Mouse (Mus musculus) midbrain, embryonic 11.5 days (tissue): Measurements from ENCODE around the gene Bcl2l1. TPM values are rescaled to one million over a fixed set of nuclear protein-coding genes. Genes with fewer than 3 reads are reported as not detected.

Experiments used
- ATAC-seq: fragments of 200-750 bp; cut with Nextera tagmentation; 2 replicates; pipeline ENCODE4 v1.8.0; 2017; ENCODE audit warnings: moderate TSS enrichment, moderate library complexity; ENCODE audit not compliant: low FRiP score
- DNase-seq: peaks from one replicate; pipeline ENCODE4 v3.0.0; 2015; ENCODE audit warnings: low spot score; ENCODE audit errors: missing footprints
- H3K27ac ChIP-seq: fragments of 300-500 bp; sonication (generic); 2 replicates; pipeline ENCODE4 v1.5.1; 2014; ENCODE audit warnings: low read depth, low read length
- H3K27me3 ChIP-seq: fragments of 300-500 bp; sonication (generic); 2 replicates; pipeline ENCODE4 v1.6.1; 2014; ENCODE audit warnings: mild to moderate bottlenecking, low read length, moderate library complexity, mixed read lengths; ENCODE audit not compliant: control insufficient read depth, insufficient read depth
- H3K36me3 ChIP-seq: fragments of 300-500 bp; sonication (generic); 2 replicates; pipeline ENCODE4 v1.6.1; 2014; ENCODE audit warnings: mild to moderate bottlenecking, low read length, moderate library complexity, mixed read lengths; ENCODE audit not compliant: control insufficient read depth, insufficient read depth
- H3K4me1 ChIP-seq: fragments of 300-500 bp; sonication (generic); 2 replicates; pipeline ENCODE4 v1.6.1; 2014; ENCODE audit warnings: low read length; ENCODE audit not compliant: control insufficient read depth, insufficient read depth
- H3K4me2 ChIP-seq: fragments of 300-500 bp; sonication (generic); 2 replicates; pipeline ENCODE4 v1.6.1; 2014; ENCODE audit warnings: mild to moderate bottlenecking, moderate library complexity
- H3K4me3 ChIP-seq: fragments of 300-500 bp; sonication (generic); 2 replicates; pipeline ENCODE4 v1.5.1; 2014; ENCODE audit warnings: low read depth, low read length
- H3K9ac ChIP-seq: fragments of 300-500 bp; sonication (generic); 2 replicates; pipeline ENCODE4 v1.6.1; 2014; ENCODE audit warnings: low read length
- H3K9me3 ChIP-seq: fragments of 300-500 bp; sonication (generic); 2 replicates; pipeline ENCODE4 v1.6.1; 2016; ENCODE audit warnings: low read length; ENCODE audit not compliant: control insufficient read depth
- WGBS: fragments of 180-500 bp; shearing (Covaris S2); extraction: QIAGEN DNeasy Blood & Tissue Kit; methylation state at CpG from one replicate; pipeline ENCODE4 v1.1.7; 2014; 5-methylcytosine and 5-hydroxymethylcytosine counted together
- polyA plus RNA-seq: library from polyadenylated mRNA; unstranded; fragments of >200 nt; fragmentation: Nextera tagmentation; extraction: Ambion mirVana; gene quantifications from 2 replicates; pipeline ENCODE4 v1.2.1, GENCODE M21; 2014

Bcl2l1 gene
- polyA plus RNA-seq, 1 experiment from 2014 or later, result 125 TPM

GRCm38 (mm10) chr2:152819097-152819624, 12.4 kb downstream of the Bcl2l1 start:
- WGBS, result 98% methylated on average over 3 of the region's 3 CpGs
- Histone ChIP-seq H3K4me1 (peaks cover 17% of the 10 kb centered on the region), H3K4me3 (no peak overlapping the region), H3K9me3 (no peaks in the 10 kb centered on the region), H3K36me3 (peaks cover 5% of the 10 kb centered on the region), H3K27ac (no peak overlapping the region), H3K9ac (no peak overlapping the region), H3K27me3 (no peaks in the 10 kb centered on the region), H3K4me2 (no peak overlapping the region)
- DNase-seq (peak; percentile 2), ATAC-seq (no peak)

GRCm38 (mm10) chr2:152818679-152819078, 12.8 kb downstream of the Bcl2l1 start:
- WGBS, result 57% methylated on average over 5 of the region's 5 CpGs
- Histone ChIP-seq H3K9ac (no peak overlapping the region), H3K36me3 (peaks cover 5% of the 10 kb centered on the region), H3K4me2 (no peak overlapping the region), H3K27ac (no peak overlapping the region), H3K27me3 (no peaks in the 10 kb centered on the region), H3K4me1 (peaks cover 17% of the 10 kb centered on the region), H3K9me3 (no peaks in the 10 kb centered on the region), H3K4me3 (no peak overlapping the region)
- DNase-seq, result peak; percentile 31
- ATAC-seq, result no peak

- Histone ChIP-seq H3K9ac (no peak overlapping the region), H3K27ac (no peak overlapping the region), H3K4me3 (no peak overlapping the region), H3K9me3 (no peaks in the 10 kb centered on the region), H3K4me1 (peaks cover 17% of the 10 kb centered on the region), H3K36me3 (peaks cover 5% of the 10 kb centered on the region), H3K4me2 (no peak overlapping the region), H3K27me3 (no peaks in the 10 kb centered on the region)
- ATAC-seq (no peak), DNase-seq (peak; percentile 21)
- WGBS, result 79% methylated on average over 6 of the region's 6 CpGs
Measured at GRCm38 (mm10) chr2:152817596-152818291, 13.8 kb downstream of the Bcl2l1 start.

- no peak for ATAC-seq
- Histone ChIP-seq H3K9ac (no peak overlapping the region), H3K27me3 (no peaks in the 10 kb centered on the region), H3K4me1 (peaks cover 20% of the 10 kb centered on the region), H3K9me3 (no peaks in the 10 kb centered on the region), H3K4me3 (no peak overlapping the region), H3K4me2 (no peak overlapping the region), H3K36me3 (peaks cover 5% of the 10 kb centered on the region), H3K27ac (no peak overlapping the region)
- WGBS, result 89% methylated on average over 3 of the region's 3 CpGs
- DNase-seq, result peak; percentile 56
Measured at GRCm38 (mm10) chr2:152816657-152817348, 14.7 kb downstream of the Bcl2l1 start.

GRCm38 (mm10) chr2:152815879-152816656, 15.5 kb downstream of the Bcl2l1 start:
- no peak overlapping the region for H3K4me3 ChIP-seq
- H3K36me3 ChIP-seq, result peaks cover 5% of the 10 kb centered on the region
- H3K27ac ChIP-seq, result no peak overlapping the region
- H3K9me3 ChIP-seq, result no peaks in the 10 kb centered on the region
- no peak overlapping the region for H3K4me2 ChIP-seq
- H3K27me3 ChIP-seq, result no peaks in the 10 kb centered on the region
- WGBS, result 72% methylated on average over 7 of the region's 7 CpGs
- no peak overlapping the region for H3K9ac ChIP-seq
- H3K4me1 ChIP-seq, result peaks cover 15% of the 10 kb centered on the region
- ATAC-seq (no peak), DNase-seq (peak; percentile 33)

GRCm38 (mm10) chr2:152814213-152814874, 17.2 kb downstream of the Bcl2l1 start:
- peak; percentile 45 for DNase-seq
- Histone ChIP-seq H3K4me2 (no peak overlapping the region), H3K27me3 (no peaks in the 10 kb centered on the region), H3K9me3 (no peaks in the 10 kb centered on the region), H3K4me1 (0 out of 2 replicates have a peak, but pooled peaks cover 3% of the 10 kb centered on the region), H3K9ac (no peak overlapping the region), H3K4me3 (no peak overlapping the region), H3K27ac (no peak overlapping the region), H3K36me3 (peaks cover 4% of the 10 kb centered on the region)
- no peak for ATAC-seq
- WGBS, result 92% methylated on average over 6 of the region's 6 CpGs

GRCm38 (mm10) chr2:152813232-152813631, 18.3 kb downstream of the Bcl2l1 start:
- Histone ChIP-seq H3K4me3 (no peak overlapping the region), H3K36me3 (no peaks in the 10 kb centered on the region; the same call in 1 of the 2 replicates), H3K4me2 (no peak overlapping the region), H3K9me3 (no peaks in the 10 kb centered on the region), H3K27ac (no peak overlapping the region), H3K27me3 (no peaks in the 10 kb centered on the region), H3K9ac (no peak overlapping the region), H3K4me1 (0 out of 2 replicates have a peak, but pooled peaks cover 3% of the 10 kb centered on the region)
- ATAC-seq, result no peak
- WGBS, result 96% methylated on average over 1 of the region's 1 CpGs
- DNase-seq, result peak; percentile 41

GRCm38 (mm10) chr2:152811336-152812165, 20.0 kb downstream of the Bcl2l1 start:
- ATAC-seq (no peak), DNase-seq (peak; percentile 51)
- 0 out of 2 replicates have a peak, but pooled peaks cover 3% of the 10 kb centered on the region for H3K4me1 ChIP-seq
- H3K9ac ChIP-seq, result no peak overlapping the region
- 52% methylated on average over 3 of the region's 3 CpGs for WGBS
- H3K36me3 ChIP-seq, result no peaks in the 10 kb centered on the region; the same call in 1 of the 2 replicates
- no peak overlapping the region for H3K4me3 ChIP-seq
- no peaks in the 10 kb centered on the region for H3K27me3 ChIP-seq
- H3K9me3 ChIP-seq, result no peaks in the 10 kb centered on the region
- no peak overlapping the region for H3K4me2 ChIP-seq
- no peak overlapping the region for H3K27ac ChIP-seq
